Mouse (Mus musculus): ENCODE measurements around the gene H2afb3.
"Not testable (repeated sequence)": the region's sequence is repeated elsewhere in the genome, so short reads cannot be mapped to it uniquely, and the experiment has no call there.

H2afb3 gene

DNA sequence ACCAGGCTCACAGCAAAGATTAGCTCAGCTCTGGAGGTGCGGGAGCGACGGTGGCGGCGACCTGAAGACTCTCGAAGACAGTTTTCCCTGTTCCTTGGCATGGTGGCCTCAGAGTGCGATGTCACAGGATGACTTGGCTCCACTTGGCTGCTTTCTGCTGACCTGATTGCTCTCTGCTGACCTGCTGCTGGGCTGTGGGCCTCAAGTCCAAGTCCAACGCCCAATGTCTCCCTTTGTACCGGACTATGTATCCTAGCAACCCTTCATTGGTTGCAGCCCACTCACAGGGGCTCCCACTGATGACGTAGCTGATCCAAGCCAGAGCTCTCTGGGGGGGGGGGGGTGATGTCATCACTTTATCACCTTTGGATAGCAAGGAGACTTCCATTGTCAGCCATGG is at the start of gene H2afb3:
Gene H2afb3, minus strand, starts transcription at position 101 of the 400 bp plus-strand sequence.
- not testable (repeated sequence) for DNase-seq (ENCODE audit: low spot score in 2 of 2)

DNA sequence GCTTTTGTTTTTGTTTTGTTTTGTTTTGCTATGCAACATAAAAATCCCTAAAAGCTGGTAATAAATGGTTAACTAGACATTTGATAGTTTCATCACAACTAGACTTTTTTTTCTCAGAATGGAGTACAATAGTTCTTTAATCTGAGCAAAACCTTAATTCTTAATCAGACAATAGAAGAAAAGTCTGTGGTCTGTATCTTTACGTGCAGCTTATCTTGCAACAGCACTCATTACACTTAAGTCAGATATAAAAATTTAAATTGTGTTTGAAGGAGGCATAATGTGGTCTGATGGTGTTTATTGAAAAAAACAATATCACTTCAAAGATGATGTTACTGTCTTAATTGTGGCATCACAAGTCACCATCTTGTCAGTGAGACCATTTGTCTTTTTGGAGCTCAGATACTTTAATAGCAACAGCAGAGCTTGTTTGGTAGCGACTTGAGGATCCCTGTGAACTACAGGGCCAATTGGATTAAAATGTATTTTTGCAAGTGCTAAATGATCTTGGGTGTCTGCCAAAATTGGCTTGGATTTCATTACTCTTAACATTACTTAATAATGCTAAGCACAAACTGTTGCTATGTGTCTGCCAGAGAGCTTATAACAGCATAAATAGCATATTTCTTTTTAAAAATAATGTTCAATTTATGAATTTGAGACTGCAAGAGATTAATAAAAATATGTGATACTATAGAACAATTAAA is 11.3 kb downstream of the H2afb3 start:
- DNase-seq (ENCODE audit: low spot score in 2 of 2): no peak

DNA sequence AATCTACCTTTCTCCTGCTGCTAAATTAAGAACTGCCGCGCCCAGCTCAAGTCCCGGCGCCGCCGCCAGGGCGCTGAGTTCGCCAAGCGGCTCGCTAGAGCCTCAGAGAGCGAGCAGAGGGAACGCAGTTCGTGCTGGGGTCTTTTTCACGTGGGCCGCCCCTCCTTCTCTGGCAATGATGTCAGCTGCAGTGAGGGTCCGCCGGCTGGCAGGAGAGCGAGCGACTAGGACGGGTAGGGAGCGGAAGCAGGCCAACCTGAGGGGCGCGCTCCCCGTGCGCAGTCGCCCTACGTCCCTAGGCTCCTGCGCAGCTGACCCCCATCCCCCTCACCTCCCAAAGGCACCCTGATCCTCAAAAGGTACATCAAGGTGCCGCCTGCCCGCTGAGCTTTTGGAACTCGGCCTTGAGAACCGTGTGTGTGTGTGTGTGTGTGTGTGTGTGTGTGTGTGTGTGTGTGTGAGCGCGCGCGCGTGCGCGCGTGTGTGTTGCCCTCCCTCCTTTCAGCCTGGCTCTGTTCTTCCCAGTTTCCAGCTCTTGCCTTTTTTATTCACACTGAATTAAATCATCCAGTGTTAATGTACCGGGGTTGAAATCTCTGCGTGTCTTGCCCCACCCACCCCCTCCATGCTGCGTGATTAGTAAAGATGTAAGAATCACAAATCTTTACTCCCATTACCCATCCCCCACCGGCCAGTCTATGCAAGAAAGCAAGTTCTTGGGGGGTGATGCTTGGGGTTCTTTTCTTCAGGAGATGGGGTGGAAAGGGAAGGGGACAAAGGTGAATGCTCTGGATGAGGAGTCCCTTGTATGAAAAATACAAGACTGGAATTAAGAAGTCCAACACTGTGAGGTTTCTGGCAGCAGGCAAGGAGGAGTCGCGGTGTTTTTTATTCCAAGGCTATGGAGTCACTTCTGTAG is 19.8 kb downstream of the H2afb3 start:
- DNase-seq (ENCODE audit: low spot score in 2 of 2): peak; percentile 12 to 51

DNA sequence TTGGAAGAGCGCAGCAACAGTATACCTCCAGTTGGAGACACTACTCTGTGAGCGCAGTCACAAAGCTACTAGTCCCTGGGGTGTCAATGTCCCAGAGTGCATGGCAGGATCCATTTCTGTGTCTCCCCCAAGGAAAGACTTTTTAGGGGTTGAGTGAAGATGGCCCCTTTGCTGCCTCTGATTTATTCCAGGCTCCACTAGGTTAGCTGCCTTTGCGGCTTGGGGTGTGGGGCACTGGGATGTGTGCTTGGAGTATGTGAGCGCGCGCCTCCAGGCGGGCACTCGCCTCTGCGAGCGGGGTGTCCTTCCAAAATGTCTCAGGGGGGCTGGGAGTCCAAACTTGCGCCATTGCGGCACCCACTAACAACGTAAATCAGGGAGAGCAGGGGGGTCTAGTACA is 21.2 kb downstream of the H2afb3 start:
- peak; percentile 25 to 29 for DNase-seq (ENCODE audit: low spot score in 2 of 2)

DNA sequence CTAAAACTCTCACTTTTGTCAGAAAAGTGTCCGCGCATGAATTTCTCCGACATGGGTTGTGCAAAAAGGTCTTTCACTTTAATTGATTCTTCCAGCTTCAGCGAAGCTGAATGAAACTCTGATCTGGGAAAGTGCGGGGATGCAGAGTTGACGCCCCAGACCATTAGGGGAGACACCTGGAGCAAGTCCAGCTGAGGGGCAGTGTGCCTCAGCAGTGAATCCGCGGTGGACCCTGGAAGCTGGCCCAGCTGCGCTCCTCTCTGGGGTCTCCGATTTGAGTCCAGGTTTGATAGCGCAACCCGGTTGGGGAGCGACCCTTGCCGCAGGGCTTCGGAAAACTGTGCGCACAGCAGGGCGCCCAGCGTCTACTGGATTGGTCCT is 22.0 kb downstream of the H2afb3 start:
- no peak for DNase-seq (ENCODE audit: low spot score in 2 of 2)

DNA sequence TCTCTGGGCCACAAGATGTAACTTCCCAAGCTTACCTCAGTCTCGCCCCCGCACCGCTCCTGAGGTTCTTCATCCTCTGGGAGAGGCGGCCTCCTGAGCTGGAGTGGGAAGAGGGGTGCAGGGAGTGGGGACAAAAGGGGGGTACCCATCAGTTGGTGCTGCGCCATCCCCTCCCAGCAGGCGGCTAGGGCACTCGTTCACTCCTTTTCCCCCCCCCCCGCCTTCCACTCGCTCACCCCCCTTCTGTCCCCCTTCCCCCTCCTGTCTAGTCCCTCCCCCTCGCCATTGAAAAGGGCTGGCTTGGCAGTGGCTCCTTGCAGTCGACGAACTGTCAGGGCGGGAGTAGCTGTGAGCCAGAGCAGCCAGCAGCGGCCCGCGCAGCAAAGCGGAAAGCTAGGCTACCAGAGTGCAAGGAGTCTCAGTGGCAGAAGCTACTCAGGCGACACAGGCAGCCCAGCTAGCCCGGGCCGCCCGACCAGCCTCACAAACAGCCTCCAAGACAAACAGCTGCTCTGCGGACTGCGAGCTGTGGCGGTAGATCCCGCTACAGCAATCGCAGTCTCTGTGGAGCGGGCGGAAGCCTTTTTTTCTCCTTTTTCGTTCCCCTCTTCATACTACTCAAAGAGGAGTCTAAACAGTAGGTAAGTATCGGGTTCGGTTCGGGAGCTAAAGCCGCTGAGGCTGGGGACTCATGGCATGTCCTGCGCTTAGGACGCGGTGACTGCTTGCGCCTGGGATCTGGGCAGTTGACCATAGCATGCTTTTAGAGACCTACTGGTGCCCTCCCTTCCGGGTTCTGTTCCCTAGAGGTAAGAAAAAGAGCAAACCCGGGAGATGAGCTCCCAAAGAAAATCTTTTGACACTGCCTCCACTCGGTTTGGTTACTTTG is 22.6 kb downstream of the H2afb3 start, which contains the start of gene Pcdh11x:
Gene Pcdh11x, plus strand, starts transcription at position 249 of the 889 bp plus-strand sequence.
- DNase-seq (ENCODE audit: low spot score in 2 of 2): peak; percentile 48 to 53

DNA sequence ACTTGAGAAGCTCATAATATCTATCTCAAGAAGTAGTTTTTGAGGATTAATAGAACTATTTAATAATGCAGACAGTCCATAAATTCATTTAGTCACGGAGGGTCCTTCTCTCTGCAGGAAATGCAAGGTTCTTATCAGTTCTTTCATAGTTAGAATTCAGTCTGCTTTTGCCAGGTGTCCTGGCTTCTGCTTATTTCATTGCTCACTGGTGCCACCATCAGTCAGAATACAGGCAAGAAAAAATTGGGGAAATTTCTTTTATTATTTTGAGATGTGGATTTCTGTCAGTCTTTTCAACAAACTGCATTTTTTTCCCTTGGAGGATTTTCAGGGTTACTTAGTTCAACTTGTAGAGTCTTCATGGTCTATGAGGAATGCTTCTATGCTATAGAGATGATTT is 25.4 kb downstream of the H2afb3 start:
- peak in 1 of 2 experiments; percentile 10 for DNase-seq (ENCODE audit: low spot score in 2 of 2)

DNA sequence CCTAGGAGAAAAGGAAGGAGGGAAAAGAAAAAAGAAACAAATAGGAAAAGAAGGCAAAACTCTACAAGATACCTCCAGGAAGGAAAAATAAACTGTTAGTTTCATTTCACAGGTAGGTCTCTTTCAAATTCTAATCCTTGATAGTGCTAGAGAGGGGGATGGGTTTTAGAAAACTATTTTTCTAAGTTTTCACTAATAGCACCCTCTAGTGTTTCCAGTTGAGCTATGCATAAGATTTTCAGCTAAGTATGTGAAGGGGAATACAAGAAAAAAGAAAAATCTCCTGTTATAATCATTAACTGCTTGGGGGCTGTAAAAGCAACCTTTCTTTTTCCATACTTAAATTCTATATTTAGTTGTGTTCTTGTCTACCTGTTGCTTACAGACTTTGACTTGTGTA is 27.4 kb downstream of the H2afb3 start:
- no peak for DNase-seq (ENCODE audit: low spot score in 2 of 2)
